Mouse (Mus musculus) heart, adult 18-20 months (tissue): Measurements from ENCODE around the gene Pjvk. TPM values are rescaled to one million over a fixed set of nuclear protein-coding genes. Genes with fewer than 3 reads are reported as not detected.
A peak's percentile ranks its signal among the peaks of the same experiment; 100 is the strongest.
"Not testable (repeated sequence)": the region's sequence is repeated elsewhere in the genome, so short reads cannot be mapped to it uniquely, and the experiment has no call there.

Source experiments
- DNase-seq, 2 experiments: peaks; one replicate each; pipeline ENCODE4 v3.0.0; 2021 to 2022; ENCODE audit warnings: mixed read lengths in 1 of 2
- long read RNA-seq, 2 experiments: library from polyadenylated mRNA; stranded (forward); transcript quantifications; one replicate each; pipeline ENCODE4 v2.0.0; 2021
- total RNA-seq, 2 experiments: library from RNA; stranded (reverse); gene quantifications; 2 replicates each; pipeline ENCODE4 v1.2.3; 2021

Pjvk gene
- not detected for total RNA-seq
- long read RNA-seq, experiment 1 = 0 reads
- long read RNA-seq, experiment 2 = 0 reads

GRCm38 (mm10) chr2:76647883-76648570 lies at the start of gene Pjvk, which contains the start of gene Prkra:
TSS of gene Pjvk (plus strand) at chr2:76648476.
TSS of gene Prkra (minus strand) at chr2:76648015.
- peak; percentile 98 for DNase-seq

DNA sequence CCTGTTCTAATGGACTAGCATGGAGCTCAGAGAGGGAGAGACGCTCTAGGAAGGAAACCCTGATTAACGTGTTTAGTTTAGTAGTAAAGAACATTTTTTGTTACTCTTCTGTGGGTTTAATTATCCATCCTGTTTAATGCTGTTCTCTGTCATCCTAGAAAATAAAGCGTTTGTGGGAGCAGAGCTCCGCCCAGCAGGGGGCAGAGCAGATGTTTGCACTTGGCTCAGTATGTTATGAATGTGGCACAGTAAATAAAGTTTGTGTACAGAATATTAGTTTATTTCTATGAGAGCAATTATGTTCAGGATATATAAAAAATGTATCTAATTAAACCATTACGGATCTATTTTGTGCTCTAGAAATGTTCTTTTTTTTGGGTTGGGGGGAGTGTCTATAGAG lies 49.1 kb upstream of the Pjvk start:
- peak in 1 of 2 experiments; percentile 5 for DNase-seq

DNA sequence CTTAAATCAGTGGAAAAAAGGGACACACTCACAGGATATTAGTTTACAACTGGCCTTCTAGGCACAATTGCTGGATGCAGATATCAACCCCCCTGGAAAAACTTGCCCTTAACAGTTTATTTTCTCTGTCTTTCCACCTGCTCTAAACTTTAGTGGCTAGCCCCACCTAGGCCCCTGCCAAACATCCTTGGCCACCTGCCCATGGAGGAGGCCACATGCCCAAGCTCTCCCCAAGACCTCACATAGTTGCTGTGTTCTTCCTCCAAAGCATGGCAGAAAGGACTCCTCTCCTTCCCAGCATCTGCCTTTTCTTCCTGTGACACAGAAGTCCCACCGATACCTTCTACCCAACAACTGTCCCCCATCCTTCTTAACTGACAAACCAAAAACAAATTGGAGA lies 46.0 kb upstream of the Pjvk start:
- no peak for DNase-seq

- no peak for DNase-seq
Measured at GRCm38 (mm10) chr2:76606704-76607103, 41.6 kb upstream of the Pjvk start.

- DNase-seq = peak; percentile 4 to 22
Measured at GRCm38 (mm10) chr2:76610326-76611104, 37.8 kb upstream of the Pjvk start.

- no peak for DNase-seq
Measured at GRCm38 (mm10) chr2:76611996-76612395, 36.3 kb upstream of the Pjvk start.

GRCm38 (mm10) chr2:76618078-76618477 lies 30.2 kb upstream of the Pjvk start:
- DNase-seq = peak; percentile 4 to 37

DNA sequence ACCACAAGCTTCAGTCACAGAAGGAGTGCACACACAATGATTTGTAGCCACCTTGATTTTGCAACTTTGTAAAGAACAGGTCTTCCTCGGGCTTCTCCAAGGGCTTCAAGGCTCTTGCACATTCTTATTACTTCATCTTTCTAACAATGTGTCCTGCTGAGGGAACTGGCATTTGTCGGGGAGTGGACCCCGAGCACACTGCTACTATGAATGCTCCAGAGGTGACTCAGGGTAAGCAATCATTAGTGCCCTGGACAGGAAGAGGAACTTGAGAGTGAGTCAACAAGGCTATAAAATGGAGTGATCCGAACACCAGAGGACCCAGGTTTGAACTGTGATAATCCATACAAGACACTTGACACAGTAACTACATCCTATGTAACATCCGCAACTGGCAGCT lies 28.1 kb upstream of the Pjvk start:
- no peak for DNase-seq

DNA sequence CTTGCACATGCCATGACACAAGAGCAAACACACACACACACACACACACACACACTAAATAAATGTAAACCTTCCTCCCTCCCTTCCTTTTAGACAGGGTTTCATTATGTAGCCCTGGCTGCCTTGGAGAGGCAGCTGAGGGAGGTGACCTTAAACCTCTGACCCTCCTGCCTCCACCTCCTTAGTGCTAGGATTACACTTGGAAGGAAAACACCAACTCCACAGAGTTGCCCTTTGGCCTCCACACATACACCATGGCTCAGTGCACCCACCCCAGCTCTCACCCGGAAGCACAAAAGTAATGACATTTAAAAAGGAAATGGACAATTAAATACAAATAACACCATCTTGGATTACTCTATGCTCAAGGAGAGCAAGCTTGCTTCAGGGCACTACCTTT lies 26.6 kb upstream of the Pjvk start:
- no peak for DNase-seq

DNA sequence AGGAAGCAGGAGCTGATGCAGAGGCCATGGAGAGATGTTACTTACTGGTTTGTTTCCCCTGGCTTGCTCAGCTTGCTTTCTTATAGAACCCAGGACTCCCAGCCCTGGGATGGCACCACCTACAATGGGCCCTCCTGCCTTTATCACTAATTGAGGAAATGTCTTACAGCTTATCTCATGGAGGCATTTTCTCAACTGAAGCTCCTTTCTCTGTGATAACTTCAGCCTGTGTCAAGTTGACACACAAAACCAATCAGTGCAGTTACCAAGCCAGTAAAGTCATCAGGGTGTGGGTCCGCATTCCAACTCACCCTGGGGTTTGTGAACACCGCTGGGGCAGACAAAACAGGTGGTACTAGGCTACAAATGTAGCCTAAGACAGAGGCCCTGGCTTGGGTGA lies 26.0 kb upstream of the Pjvk start:
- DNase-seq = not testable (repeated sequence)

- DNase-seq = no peak
Measured at GRCm38 (mm10) chr2:76630293-76630692, 18.0 kb upstream of the Pjvk start.

DNA sequence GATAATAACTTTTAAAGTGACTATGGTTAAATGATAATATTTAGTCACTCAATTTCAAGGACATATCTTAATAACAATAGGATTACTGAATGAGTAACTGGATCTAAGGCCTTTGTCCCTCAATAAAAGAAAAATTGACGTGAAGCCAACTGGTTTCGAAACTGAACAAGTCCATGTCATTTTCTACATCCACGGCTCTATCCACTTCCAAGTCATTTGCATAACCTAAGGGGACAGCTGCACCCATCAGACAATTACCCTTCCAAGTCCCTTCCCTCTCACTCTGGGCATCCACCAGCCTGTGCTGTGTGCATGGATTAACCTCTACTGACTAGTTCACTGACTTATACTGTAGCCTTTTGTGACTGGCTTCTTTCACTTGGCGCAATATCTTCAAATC lies 16.7 kb upstream of the Pjvk start:
- DNase-seq = no peak

GRCm38 (mm10) chr2:76639637-76640036 lies 8.6 kb upstream of the Pjvk start:
- no peak for DNase-seq

DNA sequence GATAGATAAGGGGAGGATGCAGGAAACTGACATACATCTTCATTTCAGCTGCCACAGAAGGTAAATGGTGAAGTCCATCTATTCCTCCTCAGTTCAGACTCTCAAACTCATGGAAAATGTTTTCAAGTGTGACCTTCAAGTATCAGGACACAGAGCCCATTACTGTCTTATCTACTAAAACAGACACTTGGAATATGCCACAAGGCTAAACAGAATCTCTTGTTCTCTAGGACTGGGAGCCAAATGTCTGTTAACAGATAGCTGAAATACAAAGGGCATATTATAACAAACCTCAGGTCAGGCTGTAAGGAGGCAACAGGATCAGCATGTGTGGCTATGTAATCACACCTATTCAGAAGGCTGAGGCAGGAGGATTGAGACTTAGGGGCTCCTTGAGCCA lies 4.5 kb upstream of the Pjvk start:
- DNase-seq = no peak

DNA sequence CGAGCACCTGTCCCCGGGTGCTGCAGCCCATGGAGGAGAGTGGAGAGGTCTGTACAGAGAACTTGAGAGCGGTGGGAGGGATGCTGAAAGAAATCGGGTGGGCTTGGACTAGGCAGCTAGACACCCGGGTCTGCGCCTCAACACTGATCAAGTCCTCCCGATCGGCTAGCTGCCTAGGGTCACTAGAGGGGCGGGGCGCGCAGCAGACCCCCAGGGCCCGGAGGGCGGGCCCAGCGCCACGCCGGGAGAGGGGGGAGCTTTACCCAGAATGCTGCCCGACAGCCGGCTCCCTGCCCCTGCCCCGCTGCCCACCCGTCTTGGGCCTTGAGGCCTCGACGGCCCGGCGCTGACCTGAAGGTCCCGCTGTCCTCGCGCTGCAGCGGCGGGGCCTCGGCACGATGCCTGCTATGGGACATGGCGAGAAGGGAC lies 821 bp upstream of the Pjvk start:
- DNase-seq = no peak

DNA sequence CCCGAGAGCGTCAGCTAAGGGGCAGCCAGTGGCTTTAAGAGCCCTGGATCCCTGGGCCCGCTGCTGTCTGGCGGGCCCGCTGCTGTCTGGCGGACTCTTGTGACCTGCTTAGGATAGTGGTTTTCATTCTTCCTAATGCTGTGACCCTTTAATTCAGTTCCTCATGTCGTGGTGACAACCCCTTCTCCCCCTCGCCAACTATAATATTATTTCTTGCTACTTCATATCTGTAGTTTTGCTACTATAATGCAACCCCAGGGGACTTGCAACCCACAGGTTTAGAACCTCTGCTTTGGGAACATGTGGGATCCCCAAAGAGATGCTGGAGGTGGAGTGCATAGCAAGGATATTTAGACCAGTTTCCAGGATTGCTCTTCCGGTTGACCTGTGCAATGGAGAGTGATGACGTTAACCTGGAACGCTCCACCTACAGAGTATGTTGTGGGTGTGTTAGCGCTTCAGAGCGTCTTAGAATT lies 428 bp downstream of the Pjvk start:
- DNase-seq = no peak

DNA sequence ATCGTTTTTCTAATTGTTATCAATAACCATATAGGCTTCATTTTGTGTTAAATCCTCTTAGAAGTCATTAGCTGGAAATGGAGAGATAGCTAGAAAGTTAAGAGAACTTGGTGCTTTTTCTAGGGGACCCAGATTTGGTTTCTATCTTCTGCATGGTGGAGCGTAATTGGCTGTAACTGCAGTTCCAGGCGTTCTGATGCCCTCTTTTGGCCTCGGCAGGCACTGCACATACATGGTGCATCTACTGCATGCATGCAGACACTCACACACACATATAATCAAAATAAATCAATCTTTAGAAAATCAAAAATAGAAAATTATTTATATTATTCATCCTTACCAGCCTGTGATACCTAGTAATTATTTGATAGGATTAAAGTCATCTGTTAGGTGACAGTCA lies 4.8 kb downstream of the Pjvk start:
- DNase-seq = no peak

GRCm38 (mm10) chr2:76654646-76655045 lies 6.4 kb downstream of the Pjvk start:
- no peak for DNase-seq

GRCm38 (mm10) chr2:76655444-76655843 lies 7.2 kb downstream of the Pjvk start:
- DNase-seq = no peak

- DNase-seq = no peak
Measured at GRCm38 (mm10) chr2:76655982-76656381, 7.7 kb downstream of the Pjvk start.

GRCm38 (mm10) chr2:76658551-76658950 lies 10.3 kb downstream of the Pjvk start:
- DNase-seq = no peak

- no peak for DNase-seq
Measured at GRCm38 (mm10) chr2:76659419-76659818, 11.1 kb downstream of the Pjvk start.

DNA sequence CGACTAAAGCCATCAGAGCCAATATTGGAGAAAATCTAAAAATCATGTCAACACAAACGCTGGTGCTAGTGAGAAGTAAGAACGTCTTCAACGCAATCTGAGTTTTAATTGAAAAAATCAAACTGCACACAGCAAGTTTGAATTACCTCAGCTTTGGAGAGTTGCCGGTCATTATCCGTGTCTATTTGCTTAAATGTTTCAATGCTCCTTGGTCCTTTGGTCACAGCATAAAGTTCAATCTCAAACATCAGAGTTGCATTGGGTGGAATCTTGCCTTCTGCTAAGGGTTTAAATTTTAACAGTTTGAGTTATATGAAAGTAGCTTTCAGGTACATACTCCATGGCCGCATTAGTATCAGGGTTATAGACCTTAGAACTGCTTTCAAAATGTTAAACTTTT lies 17.3 kb downstream of the Pjvk start:
- no peak for DNase-seq

DNA sequence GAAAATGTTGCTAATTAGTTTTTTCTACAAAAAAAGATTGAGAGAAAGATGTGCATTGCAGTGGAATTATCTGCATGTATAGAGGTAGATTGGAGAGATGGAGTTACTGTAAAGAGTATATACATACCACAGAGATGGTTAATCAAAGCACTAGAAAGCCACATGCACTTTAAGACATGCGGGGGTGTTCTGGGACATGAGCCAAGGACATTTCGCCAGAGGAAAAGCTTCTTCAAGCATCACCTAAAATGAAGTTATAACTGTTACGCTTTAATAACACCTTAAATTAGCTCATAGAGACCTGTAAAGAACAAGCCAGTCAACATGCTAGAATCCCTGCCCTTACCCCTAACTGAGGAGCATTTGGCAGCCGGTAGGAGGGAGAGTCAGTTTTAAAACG lies 18.9 kb downstream of the Pjvk start:
- no peak for DNase-seq
